Mouse (Mus musculus) bone marrow, adult 2 months (tissue): ENCODE data around the gene Ankrd55.

Source experiments
- CTCF ChIP-seq: fragments of 200-500 bp; IDR thresholded peaks from 2 replicates; pipeline ENCODE4 v1.5.1; 2011; ENCODE audit warnings: low read length, control low read depth; ENCODE audit not compliant: control insufficient read depth, insufficient read depth
- POLR2A ChIP-seq: fragments of 200-500 bp; IDR thresholded peaks from 2 replicates; pipeline ENCODE4 v1.6.1; 2011; ENCODE audit warnings: low read depth, mild to moderate bottlenecking, control low read depth, low read length, borderline replicate concordance; ENCODE audit not compliant: control insufficient read depth

- TF ChIP-seq CTCF: no peak
- no peak for TF ChIP-seq POLR2A
Measured at GRCm38 (mm10) chr13:112406618-112407017, 118.4 kb downstream of the Ankrd55 start.
